Mouse (Mus musculus) adrenal gland, postnatal 10 days (tissue): ENCODE results near the gene Trim41. TPM values are rescaled to one million over a fixed set of nuclear protein-coding genes. Genes with fewer than 3 reads are reported as not detected.
"Not testable (repeated sequence)": the region's sequence is repeated elsewhere in the genome, so short reads cannot be mapped to it uniquely, and the experiment has no call there.

Experiments
- DNase-seq: peaks from one replicate; pipeline ENCODE4 v3.0.0; 2021; ENCODE audit warnings: mixed read lengths
- long read RNA-seq, 2 experiments: library from polyadenylated mRNA; stranded (forward); transcript quantifications; one replicate each; pipeline ENCODE4 v2.0.0; 2021
- total RNA-seq, 2 experiments: library from RNA; stranded (reverse); gene quantifications; 2 replicates each; pipeline ENCODE4 v1.2.3; 2021

The Trim41 gene
- 10 to 100 TPM; 42.3 to 42.7 TPM for total RNA-seq
- long read RNA-seq, experiment 1, partial matches to known transcripts = 7 of 10 reads
- long read RNA-seq, experiment 1, other reads (novel, unspliced or antisense) = 3 of 10 reads
- long read RNA-seq, experiment 2, partial matches to known transcripts = 0 of 4 reads
- long read RNA-seq, experiment 2, other reads (novel, unspliced or antisense) = 3 of 4 reads

GRCm38 (mm10) chr11:48816800-48817665 is at the start of gene Trim41:
Gene Trim41, minus strand, starts transcription at chr11:48817353.
- DNase-seq = peak; percentile 99

DNA sequence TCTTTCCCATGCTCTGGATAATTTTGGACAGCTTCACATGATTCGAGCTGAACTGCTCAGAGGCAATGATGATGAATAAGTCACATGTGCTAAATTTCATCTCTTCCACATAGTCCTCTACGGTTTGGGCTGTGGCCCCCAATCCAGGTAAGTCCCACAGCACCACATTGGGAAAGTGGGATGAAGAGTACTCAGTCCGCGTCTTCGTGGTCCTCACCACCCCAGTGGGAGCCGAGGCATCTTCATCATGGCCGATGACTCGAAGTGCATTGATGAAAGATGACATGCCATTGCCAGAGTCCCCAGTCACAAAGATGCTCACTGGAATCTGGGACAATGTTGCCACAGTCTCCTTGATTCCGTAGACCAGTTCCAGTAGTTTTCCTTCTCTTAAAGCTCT is 49.3 kb upstream of the Trim41 start:
- DNase-seq = no peak

DNA sequence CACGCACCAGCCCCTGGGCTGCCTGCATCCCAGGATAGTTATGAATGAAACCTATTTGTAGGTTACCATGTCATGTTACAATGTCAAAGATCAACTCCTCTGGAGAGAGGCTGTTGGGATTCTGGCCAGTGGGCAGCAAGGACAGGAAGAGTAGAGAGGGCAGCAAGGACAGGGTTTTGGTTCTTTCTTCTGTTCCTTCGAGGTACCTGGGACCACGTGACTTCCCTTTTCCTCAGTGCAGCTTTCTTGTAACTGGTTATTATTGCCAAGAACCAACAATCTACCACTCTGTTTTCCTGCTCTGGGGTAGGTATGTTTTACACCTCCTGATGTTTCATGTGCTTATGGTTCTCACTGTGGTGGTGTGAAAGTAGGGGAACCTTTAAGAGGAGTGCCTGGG is 46.7 kb upstream of the Trim41 start:
- no peak for DNase-seq

DNA sequence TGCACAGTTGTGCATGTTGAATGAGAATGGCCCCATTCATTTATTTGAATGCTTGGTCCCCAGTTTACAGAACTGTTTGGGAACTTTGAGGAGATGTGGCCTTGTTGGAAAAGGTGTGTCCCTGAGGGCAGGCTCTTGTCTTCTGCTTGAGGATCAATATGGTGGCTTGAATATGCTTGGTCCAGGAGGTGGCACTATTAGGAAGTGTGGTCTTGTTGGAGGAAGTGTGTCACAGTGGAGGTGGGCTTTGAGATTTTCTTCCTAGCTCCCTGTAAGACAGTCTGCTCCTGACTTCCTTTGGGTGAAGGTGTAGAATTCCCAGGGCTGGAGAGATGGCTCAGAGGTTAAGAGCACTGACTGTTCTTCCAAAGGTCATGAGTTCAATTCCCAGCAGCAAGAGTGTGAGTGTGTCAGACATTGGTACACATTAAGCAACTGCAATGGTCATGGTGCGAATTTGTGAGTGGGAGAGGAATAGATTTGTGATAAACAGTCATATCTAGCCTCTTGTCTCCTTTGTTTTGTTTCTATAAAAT is 45.7 kb upstream of the Trim41 start:
- no peak for DNase-seq

DNA sequence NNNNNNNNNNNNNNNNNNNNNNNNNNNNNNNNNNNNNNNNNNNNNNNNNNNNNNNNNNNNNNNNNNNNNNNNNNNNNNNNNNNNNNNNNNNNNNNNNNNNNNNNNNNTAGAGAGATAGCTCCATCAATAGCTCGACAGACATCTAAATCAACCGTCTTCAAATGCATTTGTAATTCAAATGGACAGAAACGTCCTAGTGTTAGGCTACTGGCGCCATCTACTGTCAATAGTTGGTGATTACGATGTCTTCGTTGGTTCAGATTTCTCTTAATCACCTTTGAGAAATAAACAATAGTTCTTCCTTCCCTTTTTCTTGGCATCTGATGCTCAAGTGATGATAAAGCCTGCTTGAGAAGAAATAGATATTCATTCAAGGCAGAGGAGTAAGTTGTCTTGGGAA is 41.9 kb upstream of the Trim41 start:
- DNase-seq = peak; percentile 66

DNA sequence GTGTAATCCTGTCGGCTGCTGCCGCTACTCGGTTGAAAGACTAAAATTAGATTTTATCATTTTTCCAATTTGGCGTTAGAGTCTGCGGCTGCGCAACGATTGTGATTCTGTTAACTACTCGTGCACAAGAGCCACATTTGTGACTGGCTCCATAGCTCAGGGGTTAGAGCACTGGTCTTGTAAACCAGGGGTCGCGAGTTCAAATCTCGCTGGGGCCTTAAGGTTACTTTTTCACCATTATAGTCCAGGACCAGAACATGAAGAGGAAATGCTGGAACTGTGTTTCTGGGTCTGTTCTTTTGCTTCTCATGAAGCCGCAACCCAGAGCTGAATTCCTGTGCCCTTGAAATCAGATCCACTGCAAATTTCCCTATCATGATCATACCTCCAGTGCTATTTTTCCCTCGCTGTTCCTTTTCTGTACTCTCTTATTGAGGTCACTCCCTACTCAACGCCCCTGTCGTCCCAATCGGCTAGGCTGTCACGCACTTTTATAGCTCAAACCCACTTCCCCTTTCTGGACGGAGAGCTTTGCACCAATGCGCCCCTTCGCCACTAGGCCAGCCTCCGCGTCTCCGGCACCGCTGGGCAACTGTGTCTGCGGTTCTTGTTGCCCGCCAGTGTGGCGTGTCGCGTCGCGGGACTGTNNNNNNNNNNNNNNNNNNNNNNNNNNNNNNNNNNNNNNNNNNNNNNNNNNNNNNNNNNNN is 36.5 kb upstream of the Trim41 start:
- peak; percentile 92 for DNase-seq

DNA sequence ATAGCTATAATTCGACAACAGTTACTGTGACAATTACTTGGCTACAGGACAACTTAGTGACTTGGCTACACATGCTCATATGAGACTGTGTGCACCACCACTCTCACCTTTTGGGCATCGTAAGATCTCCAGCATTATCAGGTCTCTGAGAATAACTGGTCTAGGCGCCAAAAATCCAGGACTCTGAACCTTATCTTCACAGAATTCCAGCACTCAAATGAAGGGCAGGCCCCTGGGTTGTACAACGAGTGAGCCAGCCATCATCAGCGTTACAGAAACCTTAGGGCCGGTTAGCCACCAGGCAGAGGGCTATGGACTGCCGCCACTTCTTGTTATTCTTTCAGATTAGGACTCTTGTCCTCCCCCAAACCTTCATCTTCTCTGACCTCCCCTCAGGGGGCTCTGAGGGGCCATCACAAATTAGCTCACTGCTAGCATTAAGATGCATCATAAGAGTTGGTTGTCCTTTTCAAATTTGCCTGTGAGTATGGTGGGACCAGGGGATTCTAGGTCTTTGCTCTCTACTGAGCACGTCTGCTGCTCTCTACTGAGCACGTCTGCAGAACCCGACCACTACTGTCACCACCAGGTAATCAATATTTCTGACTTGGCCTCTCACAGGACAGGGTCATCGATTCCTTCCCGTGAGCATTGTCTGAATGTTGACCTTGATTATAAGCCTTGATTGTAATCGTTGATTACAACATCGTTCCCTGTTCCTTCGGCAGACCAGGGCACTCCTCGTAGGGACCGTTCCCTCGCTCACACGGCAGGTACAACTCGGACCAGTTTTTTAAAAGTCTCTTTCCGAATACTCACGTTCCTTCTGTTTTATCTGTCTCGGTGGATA is 35.7 kb upstream of the Trim41 start:
- no peak for DNase-seq

GRCm38 (mm10) chr11:48852190-48852589 is 35.0 kb upstream of the Trim41 start:
- DNase-seq = no peak

GRCm38 (mm10) chr11:48851270-48851995 is 34.3 kb upstream of the Trim41 start:
- no peak for DNase-seq

DNA sequence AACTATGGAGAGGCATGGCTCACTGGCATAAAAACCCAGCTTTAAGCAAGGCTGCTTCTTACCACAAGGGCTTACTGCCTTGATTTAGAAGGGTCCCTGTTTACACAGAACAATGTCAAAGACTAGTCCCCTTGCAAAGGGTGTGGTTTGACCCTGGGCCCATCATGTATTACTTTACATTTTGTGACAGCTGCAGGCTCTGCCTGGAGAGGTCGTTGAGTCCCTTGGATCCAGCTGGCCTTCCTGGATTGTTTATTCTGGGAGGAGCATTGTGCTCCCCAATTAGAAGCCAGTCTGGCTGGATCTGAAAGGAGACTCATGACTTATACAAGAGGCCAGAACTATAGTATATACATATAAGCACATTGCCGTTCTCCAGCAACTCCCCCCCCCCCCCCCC is 33.1 kb upstream of the Trim41 start:
- no peak for DNase-seq

- no peak for DNase-seq
Measured at GRCm38 (mm10) chr11:48846881-48847280, 29.7 kb upstream of the Trim41 start.

DNA sequence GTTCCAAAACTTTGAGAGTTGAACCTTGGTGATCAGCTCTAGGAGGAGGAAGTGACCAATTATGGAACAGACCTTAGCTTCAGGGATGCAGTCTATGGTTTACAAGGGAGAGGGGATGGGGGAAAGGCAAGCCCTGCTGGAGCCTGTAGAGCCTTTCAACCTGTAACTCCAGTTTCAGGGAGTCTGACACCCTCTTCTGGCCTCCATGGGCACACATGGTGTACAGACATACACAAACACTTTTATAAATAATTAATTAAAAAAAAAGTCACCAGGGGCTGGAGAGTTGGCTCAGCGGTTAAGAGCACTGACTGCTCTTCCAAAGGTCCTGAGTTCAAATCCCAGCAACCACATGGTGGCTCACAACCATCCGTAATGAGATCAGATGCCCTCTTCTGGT is 29.2 kb upstream of the Trim41 start:
- DNase-seq = not testable (repeated sequence)

- DNase-seq = no peak
Measured at GRCm38 (mm10) chr11:48845244-48845815, 28.2 kb upstream of the Trim41 start.

GRCm38 (mm10) chr11:48844309-48844708 is 27.2 kb upstream of the Trim41 start:
- DNase-seq = no peak

DNA sequence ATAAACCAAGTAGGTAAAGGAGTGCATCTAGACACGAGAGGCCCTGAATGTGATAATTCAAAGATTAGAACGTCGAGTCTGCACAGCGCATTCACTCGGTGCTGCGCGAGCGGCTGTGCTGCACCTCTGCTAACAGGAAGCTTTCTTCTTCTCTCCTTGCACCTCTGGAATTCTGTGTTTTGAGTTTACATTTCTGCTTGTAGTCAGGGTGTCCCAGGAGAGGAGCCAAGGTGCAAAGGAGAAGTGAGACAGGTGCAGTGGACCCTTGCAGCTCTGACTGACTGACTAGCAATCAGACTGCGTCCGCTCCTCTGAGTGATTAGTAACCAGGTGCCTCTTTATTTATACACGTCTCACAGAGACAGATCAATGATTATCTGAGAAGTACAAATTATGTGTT is 26.0 kb upstream of the Trim41 start:
- no peak for DNase-seq

DNA sequence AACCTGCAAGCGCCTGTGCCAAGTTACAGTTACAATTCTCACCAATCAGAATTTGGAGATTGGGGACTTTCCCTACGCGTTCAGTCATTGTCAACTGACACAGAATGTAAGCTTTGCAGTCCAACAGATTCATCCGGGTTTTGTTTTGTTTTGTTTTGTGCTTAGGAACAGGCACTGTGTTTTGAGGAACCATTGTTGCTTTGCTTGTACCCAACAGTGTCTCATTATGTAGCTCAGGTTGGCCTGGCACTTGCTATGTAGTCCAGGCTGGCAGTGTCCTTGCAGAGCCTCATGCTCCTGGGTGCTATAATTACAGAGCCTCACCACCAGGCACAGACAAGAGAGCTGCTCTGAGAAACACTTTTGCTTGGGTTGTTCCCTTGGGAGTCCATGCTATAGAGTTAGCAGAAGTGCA is 25.2 kb upstream of the Trim41 start:
- DNase-seq = no peak

DNA sequence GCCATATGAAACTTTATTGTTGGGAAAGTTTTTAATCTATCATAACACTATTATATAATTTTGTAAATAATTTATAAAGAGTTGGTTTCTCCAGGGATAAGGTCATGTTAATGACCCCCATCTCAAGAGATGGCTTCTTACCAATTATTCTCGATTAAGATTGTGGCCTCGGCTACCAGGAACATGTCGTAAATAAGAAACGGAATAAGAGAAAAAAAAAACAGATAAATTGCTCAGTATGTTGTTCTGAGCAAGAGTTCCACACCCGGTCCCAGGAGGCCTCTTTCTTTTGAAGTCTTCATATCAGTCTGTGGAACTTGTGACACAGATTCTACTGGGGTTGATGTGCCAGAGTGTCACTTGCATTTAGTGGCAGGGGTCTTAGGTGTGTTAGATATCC is 24.1 kb upstream of the Trim41 start:
- DNase-seq = no peak

DNA sequence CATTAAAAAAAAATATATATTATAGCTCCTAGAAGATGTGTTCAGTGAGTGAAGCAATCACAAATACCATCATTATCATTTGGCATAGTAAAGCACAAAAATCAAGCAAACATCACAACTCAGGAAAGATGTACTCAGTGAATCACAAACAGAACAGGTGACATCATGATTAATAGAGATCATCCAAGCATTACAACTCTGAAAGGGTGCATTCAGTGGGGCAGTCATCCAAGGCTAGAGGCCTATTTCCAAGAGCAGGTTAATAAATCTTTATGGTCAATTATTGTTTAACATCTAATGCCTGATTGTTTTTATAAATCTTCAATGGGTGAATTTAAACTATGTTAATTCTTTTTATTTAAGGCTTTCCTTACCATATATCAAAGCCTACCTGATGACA is 23.7 kb upstream of the Trim41 start:
- no peak for DNase-seq

- DNase-seq = no peak
Measured at GRCm38 (mm10) chr11:48838879-48839680, 21.9 kb upstream of the Trim41 start.

- DNase-seq = no peak
Measured at GRCm38 (mm10) chr11:48838181-48838797, 21.1 kb upstream of the Trim41 start.
